Mouse (Mus musculus) spleen, embryonic (tissue): Measurements from ENCODE around the gene Olfr191.
"Not testable (repeated sequence)": the region's sequence is repeated elsewhere in the genome, so short reads cannot be mapped to it uniquely, and the experiment has no call there.

Source experiments
- CTCF ChIA-PET: fragments of 350-600 bp; sonication (Branson Sonifier 250); formaldehyde crosslinking; loops from one replicate; lab custom pipeline; 2022; lab: Charles Lee

Gene Olfr191

DNA sequence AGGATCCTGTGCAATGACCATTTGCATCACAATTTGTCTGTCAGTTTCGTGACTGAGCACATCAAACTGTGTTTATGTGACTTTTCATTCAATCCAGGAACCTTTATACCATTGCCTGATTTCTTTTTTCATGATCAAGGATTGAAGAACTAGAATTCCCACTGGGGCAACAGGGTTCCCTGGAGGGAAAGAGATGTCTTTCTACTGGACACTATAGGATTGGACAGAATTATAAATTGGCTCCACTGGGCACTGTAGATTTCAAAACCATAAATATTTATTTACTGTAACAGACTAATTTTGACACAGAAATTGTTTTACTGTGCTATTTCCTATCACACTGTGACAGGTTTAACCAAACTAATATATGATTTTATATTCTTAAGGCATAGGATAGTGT lies at the start of gene Olfr191:
Olfr191 (minus strand) TSS at position 101 of the 400 bp plus-strand sequence.
- CTCF ChIA-PET: not testable (repeated sequence)

DNA sequence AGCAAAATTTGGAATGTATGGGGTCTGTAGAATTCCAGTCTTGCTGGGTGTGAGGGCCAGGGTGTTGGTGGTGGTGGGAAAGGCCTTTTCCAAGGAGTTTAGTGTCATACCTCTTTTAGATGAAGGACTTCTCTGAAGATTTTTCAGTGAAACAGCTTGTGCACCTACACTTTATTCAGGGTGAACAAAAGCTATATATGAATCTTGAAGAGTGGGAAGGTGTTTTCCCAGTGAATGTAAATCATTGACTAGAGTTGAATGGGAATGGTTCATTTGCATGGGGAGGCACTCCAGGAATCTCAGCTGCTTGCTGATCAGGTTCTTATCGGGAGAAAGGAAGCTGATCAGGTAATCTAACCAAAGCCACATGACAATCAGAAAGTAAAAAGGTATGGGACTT lies 41.1 kb upstream of the Olfr191 start:
- CTCF ChIA-PET: no interaction called here

DNA sequence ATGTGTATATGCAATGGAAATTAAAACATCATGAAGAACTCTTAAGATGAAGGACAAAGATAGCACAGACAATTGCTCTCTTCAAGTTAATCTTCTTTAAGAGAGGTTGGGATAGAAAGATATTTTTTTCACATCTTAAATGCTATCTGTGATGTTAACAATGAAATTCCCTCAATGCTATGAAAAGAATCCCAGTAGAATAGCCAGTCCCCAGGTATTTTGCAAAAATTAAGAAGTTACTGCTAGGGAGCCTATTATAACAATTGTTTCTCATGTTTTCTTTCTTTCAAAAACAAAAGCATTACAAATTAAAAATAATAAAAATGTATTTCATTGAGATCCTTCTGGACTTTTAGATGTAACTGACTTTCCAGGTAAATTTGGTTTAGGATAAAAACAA lies 31.3 kb upstream of the Olfr191 start, which contains the start of gene Olfr194:
Olfr194 (minus strand) TSS at position 101 of the 400 bp plus-strand sequence.
- CTCF ChIA-PET: no interaction called here

DNA sequence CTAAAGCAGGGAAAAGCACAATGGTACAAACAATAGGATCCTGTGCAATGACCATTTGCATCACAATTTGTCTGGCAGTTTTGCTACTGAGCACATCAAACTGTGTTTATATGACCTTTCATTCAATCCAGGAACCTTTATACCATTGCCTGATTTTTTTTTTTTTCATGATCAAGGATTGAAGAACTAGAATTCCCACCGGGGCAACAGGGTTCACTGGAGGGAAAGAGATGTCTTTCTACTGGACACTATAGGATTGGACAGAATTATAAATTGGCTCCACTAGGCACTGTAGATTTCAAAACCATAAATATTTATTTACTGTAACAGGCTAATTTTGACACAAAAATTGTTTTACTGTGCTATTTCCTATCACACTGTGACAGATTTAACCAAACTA lies 22.2 kb upstream of the Olfr191 start, which contains the start of gene Olfr193:
Olfr193 (minus strand) TSS at position 101 of the 400 bp plus-strand sequence.
- CTCF ChIA-PET: no interaction called here

DNA sequence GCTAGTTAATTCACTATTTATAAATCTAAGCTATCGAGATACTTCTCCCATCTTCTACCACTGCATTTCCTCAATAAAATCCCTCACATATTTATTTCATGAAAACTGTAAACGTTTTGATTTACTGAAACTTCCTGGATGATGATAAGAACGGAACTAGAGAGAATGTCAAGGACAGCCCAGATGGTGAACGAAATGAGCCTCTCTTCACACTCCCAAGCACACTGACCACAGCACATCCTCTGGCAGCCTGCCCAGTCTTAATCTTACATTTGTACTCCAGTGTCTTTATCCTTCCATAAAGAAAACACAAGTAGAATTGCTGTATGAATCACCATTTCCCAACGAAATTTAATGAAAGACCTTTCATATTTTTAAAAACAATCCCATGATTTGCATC lies 18.9 kb upstream of the Olfr191 start:
- CTCF ChIA-PET: not testable (repeated sequence)

DNA sequence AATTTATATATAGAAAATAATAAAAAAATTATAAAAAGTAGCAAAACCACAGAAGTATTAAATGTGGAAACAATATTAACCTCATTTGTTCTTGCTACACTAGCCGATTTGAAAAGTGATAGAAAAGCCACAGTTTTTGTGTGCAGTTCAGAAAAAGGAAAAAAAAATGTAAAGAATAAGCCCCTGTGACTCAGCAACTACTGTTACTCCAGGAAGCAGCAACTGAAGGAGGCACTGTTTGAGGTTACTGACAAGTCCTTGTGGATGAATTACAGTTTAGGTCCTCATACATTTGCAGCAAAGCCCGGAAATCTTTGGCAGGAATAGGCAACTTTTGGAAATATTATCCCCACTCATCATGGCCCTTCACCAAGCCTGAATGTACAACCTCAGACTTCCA lies 15.7 kb upstream of the Olfr191 start:
- CTCF ChIA-PET: no interaction called here

DNA sequence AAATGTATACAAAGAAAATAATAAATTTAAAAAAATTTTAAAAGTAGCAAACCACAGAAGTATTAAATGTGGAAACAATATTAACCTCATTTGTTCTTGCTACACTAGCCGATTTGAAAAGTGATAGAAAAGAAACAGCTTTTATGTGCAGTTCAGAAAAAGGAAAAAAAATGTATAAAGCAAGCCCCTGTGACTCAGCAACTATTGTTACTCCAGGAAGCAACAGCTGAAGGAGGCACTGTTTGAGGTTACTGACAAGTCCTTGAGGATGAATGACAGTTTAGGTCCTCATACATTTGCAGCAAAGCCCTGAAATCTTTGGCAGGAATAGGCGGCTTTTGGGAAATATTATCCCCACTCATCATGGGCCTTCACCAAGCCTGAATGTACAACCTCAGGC lies 8.5 kb downstream of the Olfr191 start:
- CTCF ChIA-PET: not testable (repeated sequence)

DNA sequence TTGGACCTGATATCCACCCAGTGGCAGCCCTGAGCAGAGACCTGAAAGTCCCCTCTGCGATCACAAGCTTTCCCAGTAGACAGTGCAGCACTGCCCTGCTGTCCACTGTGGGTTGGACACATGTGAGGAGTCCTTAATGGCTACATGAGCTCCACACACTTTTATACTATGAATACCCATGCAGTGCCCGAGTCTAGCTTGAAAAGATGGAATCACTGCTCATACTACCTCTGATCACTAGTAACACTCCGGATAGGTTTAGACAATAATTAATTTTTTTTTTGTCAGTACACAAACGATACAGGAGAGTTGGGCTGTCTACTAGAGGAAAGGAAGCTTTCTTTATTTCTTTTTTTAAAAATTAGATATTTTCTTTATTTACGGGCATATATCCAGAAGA lies 11.7 kb downstream of the Olfr191 start, which contains the start of gene Olfr190:
Olfr190 (minus strand) TSS at position 101 of the 400 bp plus-strand sequence.
- CTCF ChIA-PET: no interaction called here

DNA sequence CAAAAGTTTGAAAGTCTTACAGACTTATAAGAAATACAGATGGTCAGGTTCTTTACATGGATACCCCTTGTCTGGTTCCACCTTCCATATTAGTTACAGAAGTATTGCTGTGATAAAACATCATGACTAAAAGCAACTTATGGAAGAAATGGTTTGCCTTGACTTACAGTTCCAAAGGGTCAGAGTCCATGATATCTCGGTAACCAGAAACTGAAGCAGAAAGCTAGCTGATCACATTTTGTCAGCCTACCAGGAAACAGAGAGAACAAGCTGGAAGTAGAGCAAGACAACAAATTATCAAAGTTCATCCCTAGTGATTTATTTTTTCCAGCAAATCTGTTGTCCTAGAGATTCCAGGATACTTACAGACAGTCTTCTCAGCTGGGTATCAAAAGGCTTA lies 16.1 kb downstream of the Olfr191 start:
- CTCF ChIA-PET: no interaction called here

DNA sequence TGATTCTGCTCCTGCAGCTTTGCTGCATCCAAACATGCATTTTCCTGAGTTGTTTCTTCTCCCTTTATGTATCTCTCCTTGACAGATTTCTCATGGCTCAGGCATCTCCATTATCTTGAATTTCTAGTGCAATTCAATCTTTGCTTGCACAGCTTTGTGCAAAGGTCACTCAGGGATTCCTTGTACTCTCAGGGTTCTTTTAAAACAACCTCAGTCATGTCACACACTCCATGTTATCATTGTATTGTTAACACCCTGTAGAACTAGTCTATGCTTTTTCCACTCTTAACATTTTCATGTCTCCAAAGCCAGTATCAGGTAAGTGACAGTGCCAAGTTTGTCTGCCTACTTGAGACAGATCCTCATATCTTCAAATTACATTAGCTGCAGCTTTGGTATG lies 17.9 kb downstream of the Olfr191 start:
- CTCF ChIA-PET: no interaction called here

DNA sequence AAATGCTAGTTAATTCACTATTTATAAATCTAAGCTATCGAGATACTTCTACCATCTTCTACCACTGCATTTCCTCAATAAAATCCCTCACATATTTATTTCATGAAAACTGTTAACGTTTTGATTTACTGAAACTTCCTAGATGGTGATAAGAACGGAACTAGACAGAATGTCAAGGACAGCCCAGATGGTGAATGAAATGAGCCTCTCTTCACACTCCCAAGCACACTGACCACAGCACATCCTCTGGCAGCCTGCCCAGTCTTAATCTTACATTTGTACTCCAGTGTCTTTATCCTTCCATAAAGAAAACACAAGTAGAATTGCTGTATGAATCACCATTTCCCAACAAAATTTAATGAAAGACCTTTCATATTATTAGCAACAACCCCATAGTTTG lies 27.2 kb downstream of the Olfr191 start:
- CTCF ChIA-PET: not testable (repeated sequence)

DNA sequence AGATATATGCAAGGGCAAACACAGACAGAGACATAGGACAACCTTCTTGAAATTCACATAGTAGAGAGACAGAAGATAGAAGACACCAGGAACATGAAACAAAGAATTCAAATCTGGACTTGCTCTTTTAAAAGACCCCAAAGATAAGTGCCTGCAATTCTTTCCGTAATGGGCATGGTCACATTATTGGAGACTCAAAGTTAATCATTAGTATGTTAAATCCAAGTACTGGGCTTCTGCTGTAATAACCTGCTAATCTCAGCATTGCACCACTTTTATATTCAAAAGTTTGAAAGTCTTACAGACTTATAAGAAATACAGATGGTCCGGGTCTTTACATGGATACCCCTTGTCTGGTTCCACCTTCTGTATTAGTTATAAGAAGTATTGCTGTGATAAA lies 40.3 kb downstream of the Olfr191 start:
- CTCF ChIA-PET: not testable (repeated sequence)

DNA sequence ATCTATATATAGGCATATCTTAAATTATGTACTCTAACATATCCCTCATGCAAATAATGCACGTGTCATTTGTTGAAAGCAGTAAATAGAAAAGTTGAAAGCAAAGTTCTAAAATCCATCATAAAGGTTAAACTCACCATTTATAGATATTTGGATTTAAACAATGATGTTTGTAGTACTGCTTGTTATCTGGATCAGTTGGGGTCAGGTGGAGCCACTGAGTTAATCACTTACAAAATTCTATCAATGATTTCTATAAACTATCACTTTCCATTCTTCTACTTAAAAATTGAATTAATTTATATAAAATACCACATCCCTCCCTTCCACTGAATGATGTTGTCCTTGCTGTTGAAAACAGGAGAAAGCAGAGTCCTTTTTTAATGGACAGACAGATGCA lies 40.8 kb downstream of the Olfr191 start:
- CTCF ChIA-PET: no interaction called here

DNA sequence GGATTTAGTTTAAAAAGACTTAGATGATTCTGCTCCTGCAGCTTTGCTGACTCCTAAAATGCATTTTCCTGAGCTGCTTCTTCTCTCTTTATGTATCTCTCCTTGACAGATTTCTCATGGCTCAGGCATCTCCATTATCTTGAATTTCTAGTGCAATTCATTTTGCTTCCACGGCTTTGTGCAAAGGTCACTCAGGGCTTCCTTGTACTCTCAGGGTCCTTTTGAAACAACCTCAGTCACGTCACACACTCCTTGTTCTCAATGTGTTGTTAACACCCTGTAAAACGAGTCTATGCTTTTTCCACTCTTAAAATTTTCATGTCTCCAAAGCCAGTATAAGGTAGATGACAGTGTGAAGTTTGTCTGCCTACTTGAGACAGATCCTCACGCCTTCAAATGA lies 42.0 kb downstream of the Olfr191 start:
- CTCF ChIA-PET: no interaction called here

DNA sequence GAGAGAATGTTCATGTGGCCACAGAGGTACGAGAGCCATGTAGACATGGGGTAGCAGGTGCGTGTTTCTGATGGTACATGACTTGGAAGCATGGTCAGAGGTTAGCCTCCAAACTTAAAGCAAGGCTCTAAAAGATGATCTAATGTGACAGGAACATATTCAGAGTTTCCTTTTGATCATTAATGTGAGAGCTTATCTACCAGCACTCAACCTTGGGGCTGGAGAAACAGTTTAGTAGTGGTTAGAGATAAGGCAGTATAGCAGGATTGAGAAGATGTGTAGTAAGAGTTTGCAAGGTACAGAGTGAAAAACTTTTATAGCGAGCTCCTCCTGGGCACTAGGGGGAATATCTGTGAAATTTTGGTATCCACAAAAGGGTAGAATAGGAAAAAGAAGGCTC lies 43.8 kb downstream of the Olfr191 start:
- CTCF ChIA-PET: no interaction called here

DNA sequence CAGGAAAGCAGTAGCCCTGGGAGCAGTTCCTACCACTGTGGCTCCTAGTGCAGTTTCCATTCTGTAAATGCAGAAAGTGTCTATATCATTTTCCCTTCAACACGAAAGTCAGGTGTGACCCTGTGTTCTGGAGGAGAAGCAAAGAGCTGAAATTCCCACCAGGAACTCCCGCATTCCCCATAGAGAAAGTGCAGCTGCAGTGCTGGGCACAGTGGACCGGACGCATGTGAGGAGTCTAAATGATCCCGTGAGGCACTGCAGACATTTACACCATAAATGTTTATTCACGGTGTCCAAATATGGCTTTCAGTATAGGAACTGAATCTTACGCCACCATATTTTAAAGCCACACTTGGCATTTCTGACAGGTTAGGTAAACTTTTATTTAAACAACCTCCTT lies 49.9 kb downstream of the Olfr191 start, which contains the start of gene Olfr187:
Olfr187 (minus strand) TSS at position 58 of the 400 bp plus-strand sequence.
- CTCF ChIA-PET: no interaction called here
